Mouse (Mus musculus): ENCODE results near the gene Bex1.
A peak's percentile ranks its signal among the peaks of the same experiment; 100 is the strongest.
"Not testable (repeated sequence)": the region's sequence is repeated elsewhere in the genome, so short reads cannot be mapped to it uniquely, and the experiment has no call there.

Gene Bex1

GRCm38 (mm10) chrX:136214729-136215677 lies at the start of gene Bex1, which contains the start of gene Tceal7:
Gene Bex1 (minus strand): TSS chrX:136215513.
Gene Tceal7 (plus strand): TSS chrX:136214779.
- DNase-seq = not testable (repeated sequence)

DNA sequence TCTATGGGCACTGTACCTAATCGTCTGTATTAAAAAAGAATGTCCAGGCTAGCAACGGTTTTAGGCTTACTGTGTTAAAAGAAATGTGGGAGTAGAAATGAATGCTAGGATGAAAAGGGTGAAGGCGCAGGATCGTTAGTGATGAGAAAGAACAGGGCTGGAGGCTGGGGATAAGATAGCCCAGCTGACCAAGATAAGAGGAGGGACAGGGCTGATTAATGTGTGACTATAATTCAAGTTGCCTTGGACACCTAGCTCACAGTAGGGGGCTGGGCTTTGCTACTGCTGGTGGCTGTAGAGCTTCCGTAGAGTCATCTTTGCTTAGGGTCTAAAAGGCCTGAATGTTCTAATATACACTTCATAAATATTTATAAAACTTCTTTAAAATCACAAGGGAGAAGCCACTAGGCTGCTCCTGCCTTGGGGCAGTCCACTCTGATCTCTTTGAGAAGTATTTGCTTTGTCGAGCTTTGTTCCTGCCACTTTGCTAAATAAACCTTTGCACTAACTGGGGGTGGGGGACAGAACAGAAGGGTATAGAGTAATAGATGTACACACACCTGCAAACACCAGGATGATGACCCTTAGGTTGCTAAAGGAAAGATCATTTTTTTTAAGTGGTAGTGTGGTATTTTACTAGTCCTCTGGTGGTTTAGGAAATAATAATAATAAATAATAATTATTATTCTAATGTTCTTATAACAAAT lies 36.9 kb upstream of the Bex1 start:
- no peak for DNase-seq

DNA sequence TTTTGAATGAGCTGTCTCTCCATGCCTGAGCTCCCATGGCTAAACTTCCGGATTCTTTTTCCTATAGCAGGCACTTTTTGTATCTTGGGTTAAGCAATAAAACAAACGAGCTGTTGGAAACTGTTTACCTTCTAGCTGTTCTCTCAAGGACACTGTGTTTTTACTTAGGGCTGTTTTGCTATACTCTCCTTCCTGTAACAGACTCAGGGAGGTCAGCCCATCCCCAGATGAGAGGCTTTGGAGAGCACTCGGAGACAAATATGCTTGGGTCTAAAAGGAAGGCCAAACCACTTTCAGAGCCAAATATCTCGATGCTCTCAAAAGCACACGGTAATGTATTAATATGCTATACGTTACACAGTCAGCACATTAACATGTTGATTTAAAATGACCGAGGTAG lies 34.4 kb upstream of the Bex1 start:
- DNase-seq = no peak

GRCm38 (mm10) chrX:136248811-136249210 lies 33.5 kb upstream of the Bex1 start:
- DNase-seq = no peak

GRCm38 (mm10) chrX:136245521-136246071 lies 30.3 kb upstream of the Bex1 start:
- DNase-seq = peak; percentile 25

DNA sequence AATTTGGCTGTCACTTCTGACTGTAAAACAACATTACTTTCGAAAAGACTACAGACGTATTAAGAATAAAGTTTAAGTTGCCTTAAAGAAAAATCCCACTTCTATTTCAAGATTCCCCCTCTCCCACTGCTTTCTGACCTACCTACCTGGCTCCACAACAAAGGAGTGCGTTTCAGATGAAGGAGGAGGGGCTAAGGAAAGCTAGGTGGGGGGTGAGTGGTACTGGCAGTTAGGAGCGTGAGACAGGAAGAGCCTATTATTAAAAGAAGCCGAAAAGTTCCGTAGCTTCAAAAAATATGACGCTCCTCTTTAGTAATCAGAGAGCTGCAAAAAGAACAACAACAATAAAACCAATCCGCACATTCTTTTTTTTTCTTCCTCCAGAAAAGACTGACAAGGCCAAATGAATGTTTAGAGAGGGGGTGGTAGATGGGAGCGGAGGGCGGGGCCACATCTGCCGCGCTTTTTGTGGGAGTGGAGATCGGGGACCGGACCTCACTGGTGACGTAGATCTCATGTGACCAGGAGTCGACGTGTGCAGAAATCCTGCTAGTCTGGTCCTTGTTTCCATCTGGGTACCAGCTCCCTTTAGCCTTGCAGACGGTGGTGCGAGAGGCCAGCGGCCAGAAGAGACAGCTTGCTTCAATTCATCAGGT lies 29.4 kb upstream of the Bex1 start, which contains the start of gene Tceal9:
Gene Tceal9 (plus strand): TSS at position 506 of the 656 bp plus-strand sequence.
- DNase-seq = peak; percentile 78

DNA sequence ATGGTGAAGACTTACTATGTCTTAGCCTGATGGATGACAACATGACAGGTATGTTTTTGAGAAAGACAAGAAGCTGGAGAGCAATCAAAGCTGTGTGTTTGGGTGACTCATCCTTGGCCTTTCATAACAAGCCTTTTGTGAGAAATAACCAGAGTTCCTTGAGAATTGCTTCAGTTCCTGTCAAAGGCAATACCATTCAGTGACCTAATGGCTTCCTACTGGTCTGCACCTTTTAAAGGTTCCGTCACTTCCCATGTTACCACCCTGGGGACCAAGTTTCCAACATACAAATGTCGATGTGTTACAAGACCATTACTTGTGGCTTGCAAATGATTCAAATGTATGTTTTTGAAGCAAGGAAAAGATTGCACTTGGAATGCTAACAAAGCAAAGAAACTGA lies 27.9 kb upstream of the Bex1 start:
- no peak for DNase-seq

DNA sequence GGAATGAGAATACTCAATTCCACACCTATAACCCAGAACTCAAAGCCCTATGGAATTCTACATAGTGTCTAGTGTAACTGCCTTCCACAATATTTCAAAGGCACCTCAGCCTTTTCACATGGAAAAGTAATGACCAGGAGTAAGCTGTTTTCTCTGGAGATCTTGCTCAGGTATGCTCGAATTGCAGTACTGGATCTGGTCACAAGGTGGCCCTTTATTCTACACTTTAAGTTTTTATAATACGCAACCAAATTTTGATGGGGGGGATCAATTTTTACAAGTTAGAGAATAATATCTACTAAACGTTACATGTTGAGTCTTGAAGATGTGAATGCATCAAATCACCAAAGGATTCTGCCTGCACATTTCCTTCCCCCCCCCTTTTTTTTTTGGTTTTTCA lies 22.8 kb upstream of the Bex1 start:
- DNase-seq = peak; percentile 57

DNA sequence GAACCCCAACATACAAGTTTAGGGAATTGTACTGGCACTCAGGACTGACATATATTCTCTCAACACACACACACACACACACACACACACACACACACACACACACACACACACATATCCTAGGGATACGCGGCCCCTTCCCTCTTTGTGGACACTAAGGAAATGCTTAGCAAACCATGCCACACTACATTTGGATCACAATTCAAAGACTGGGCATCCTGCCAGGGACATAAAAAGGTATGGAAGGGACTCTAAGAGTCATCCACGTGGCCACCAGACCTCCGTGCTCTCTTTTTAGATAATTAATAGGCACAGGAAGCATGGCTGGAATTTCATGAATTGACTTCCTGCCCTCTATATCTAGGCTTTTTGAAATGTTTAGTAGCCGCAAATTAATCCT lies 12.5 kb upstream of the Bex1 start:
- no peak for DNase-seq

- DNase-seq = no peak
Observed at GRCm38 (mm10) chrX:136223714-136224113, 8.4 kb upstream of the Bex1 start.

- no peak for DNase-seq
Observed at GRCm38 (mm10) chrX:136216303-136216702, 990 bp upstream of the Bex1 start.

DNA sequence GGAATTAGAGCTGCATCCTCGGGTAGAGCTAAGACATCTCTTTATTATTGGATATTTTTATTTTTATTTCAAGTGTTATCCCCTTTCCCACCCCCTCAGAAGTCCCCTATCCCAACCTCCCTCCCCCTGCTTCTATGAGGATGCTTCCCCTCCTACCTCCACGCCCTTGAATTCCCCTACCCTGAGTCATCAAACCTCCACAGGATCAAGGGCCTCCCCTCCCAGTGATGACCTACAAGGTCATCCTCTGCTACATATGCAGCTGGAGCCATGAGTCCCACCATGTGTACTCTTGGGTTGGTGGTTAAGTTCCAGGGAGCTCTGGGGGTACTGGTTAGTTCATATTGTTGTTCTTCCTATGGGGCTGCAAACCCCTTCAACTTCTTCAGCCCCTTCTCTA lies 1.9 kb downstream of the Bex1 start:
- DNase-seq = no peak

GRCm38 (mm10) chrX:136204406-136204805 lies 10.9 kb downstream of the Bex1 start:
- no peak for DNase-seq

DNA sequence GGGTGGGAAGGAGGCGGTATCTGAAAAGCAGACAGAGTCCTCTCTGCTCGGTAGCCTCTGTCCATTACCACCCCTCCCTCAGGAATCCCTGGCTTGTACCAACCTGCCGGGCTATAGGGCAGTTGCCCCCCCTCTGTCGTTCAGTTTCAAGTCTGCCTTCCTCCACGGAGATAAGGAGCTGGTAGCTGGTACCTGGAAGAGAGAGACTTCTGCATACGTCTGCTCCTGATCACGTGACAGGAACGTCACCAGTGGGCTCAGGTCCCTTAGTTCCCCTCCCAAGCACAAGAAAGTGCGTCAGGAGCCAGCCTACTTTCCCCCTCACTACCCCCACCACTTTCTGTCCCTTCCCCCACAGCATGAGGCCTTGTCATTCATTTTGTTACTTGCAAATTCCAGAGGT lies 11.6 kb downstream of the Bex1 start, which contains the start of gene Tceal5:
Gene Tceal5 (minus strand): TSS at position 213 of the 403 bp plus-strand sequence.
- peak; percentile 81 for DNase-seq

- no peak for DNase-seq
Observed at GRCm38 (mm10) chrX:136203257-136203656, 12.1 kb downstream of the Bex1 start.

DNA sequence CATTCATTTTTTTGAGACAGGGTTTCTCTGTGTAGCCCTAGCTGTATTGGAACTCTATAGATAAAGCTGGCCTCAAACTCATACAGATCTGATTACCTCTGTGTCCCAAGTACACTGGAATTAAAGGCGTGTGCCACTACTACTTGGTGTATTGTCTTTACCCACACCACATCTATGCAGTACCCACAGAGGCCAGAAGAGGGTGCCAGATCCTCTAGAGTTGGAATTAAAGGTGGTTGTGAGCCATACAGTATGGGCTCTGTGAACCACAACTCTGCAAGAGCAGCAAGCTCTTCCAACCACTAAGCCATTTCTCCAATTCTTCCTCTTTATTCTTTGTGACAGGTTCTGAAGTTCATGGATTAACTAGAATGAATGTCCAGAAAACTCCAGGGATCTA lies 18.4 kb downstream of the Bex1 start:
- peak; percentile 47 for DNase-seq

DNA sequence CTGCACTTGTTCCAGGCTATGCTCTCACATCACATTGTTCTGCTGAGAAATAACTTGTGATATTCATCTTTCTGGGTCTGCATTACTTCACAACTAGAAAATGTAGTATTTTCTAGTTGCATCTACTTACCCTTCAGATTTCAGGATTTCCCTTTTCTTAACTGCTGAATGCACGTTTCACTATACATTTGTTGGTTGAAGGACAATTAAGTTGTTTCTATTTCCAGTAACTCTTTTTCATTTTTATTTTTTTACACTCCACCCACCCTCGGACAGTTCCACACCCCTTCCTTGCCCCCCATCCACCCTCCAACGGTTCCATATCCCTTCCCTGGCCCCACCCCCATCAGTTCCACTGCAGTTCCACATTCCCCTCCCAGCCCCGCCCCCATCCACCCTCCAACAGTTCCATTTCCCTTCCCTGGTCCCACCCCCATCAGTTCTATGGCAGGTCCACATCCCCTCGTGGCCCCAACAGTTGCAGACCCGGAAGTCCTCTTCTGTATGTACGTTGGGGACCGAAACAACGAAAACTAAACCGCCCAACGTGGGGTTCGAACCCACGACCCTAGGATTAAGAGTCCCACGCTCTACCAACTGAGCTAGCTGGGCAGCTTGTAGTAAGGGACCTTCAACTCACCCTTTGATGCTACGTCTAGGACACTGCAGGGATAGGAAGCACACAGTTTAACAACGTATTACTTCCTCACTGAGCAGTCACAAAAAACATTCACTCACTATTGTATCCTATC lies 19.9 kb downstream of the Bex1 start:
- no peak for DNase-seq

DNA sequence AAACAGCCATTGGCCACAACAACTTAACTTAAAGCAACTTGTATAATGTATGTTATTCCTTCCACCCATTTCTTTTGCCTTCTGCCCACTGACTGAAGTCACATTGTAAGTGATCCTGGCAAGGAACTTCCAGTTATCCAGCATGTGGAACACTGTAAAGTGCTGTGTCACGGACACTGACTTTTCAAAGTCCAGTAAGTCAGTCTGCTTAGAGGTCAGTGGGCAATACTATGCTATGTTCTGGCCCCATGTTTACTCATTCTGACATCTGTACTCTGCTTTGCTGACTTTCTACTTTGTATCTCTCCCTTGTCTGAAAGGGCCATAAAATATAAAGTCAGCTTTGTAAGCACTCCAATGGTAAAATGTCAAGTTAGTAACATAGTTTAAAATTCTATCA lies 32.2 kb downstream of the Bex1 start:
- DNase-seq = no peak

DNA sequence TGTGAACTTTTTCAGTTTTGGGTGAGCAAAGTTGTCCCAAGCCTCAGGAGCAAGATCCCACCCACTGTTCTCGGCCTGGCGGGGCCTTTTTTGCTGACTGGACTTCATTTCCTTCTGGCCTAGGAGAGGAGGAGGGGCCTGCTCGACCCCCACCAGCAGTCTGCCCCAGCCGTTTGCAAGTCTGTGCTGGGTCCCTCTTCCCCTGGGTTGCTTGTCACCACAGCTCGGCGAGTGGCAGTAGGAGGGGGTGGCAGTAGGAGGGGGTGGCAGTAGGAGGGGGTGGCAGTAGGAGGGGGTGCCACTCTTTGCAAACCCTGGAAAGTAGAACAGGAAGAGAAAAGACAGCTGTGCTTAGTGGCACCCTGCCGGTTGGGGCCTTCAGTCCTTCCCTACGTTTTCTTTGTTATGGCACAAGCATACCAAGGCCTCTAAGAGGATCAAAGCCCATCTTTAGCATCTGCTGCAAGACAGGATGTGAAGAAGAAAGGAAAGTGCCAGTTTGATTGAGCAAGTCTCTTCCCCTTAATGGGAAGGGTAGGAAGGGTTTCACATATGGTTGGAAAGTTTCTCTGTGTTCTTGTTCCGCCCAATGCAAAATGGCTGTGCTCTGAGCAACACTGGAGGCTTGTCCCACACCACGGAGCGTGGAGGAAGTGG lies 34.3 kb downstream of the Bex1 start:
- DNase-seq = no peak

DNA sequence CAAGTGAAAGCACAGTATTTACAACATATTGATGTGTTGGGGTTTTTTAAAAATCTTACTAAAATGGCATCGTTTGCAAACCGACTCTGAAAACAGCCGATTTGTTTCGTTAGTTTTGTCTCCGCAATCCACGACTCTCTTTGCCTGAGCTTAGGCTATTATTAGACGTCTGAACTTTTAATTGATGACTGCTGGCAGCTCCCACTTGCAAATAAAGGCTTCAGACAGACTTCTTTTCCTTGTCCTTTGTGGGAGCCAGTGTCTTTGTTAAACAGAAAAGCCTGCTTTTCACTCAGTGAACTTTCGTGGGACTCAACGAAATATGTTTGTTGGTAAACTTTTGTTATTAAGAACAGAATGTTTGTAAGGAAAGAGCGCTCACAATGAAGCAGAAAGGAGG lies 42.5 kb downstream of the Bex1 start:
- no peak for DNase-seq

GRCm38 (mm10) chrX:136172118-136172551 lies 43.2 kb downstream of the Bex1 start, which contains the start of gene Tceal8:
Gene Tceal8 (minus strand): TSS chrX:136172342.
- DNase-seq = peak; percentile 86
